Mouse (Mus musculus) CH12F3 (cell line): ENCODE data around the gene Acss2.

ENCODE experiments used
- in situ Hi-C: fragments of 300-500 bp; cut with MboI; formaldehyde crosslinking; loops from 2 replicates; pipeline ENCODE4 v1.14.3; 2020; ENCODE audit warnings: low sequenced_read_pairs

The Acss2 gene

DNA sequence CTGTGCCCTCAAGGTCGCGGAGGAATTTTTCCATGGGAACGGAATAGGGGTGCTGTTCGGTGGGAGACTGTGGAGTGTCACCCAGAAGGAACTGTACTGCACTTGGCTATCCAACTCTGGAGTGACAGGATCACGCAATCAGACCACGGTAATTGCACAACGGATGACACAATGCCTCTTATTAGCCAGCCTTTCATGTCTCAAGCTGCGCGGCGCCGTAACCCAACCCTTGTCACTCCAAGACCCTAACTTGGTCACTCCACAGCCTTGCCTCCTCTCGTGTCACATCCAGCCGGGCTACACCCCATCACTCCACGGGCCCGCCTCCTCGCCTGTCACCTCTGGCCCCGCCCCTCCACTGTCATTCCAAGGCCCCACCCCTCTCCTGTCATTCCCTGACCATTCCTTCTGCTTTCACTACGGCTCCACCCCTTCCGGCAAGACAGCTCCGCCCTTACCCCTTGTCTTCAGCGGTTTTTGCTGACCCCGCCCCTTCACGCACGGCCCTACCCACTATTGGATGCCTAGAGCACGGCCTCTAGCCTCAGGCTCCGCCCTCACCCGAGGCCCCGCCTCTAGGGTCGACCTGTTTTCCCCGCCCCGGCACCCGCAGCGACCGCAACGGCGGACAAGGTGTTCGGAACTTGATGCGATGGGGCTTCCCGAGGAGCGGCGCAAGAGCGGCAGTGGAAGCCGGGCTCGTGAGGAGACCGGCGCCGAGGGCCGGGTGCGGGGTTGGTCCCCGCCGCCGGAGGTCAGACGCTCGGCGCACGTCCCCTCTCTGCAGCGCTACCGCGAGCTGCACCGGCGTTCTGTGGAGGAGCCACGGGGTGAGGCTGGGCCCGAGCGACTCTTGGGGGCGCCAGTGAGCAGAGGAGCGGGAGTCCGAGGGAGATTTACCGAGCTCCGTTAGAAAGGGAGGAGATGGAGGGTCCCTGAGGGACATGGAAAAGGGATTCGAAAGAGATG lies at the start of gene Acss2, which contains the start of gene Ggt7:
Gene Acss2, plus strand, starts transcription at position 494 of the 969 bp plus-strand sequence.
Gene Ggt7, minus strand, starts transcription at position 783 of the 969 bp plus-strand sequence.
- in situ Hi-C loops = loop anchor here (5.0 to 10.0 kb wide), 2 partner anchors 65 to 247 kb away; no protein-coding TSS in a partner anchor

DNA sequence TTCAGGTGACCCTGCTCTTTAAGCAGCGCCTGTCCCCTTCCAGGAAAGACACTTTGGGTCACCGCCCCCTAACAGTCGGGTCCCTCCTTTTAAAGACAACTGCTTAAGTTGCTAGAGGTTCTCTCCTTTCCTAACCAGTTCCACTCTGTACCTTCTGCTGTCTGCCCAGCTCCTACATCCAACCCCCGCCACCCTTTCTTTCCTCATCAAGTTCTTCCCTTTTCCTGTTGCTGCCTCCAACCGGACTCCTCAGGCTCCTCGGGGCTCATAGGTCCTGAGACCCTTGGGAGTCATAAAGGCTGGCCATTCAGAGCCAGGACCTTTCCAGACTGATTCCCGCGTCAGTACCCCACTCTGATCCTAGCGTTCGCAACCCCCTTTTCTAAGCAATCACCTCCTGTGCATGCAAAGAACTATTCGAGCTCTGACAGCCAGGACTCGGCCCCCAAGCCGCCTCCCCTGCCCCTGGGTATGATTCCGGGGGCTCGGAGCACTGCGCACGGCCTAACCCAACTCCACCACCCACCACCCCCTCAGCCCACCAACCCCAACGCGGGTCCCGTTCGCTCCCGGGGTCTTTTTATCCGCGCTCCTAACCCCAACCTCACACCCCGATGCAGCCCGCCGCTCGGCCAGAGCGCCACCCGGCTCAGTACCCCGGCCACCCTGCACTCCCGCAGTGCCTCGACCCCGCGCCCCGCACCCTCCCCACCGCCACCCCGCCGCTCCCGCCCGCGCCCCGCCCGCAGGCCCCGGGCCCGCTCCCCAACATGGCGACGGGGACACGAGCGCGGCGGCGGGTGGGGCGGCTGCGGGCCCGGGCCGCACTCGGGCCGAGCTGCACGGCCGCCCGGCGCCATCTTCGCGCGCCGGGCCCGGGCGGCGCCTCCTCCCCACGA lies 44.8 kb upstream of the Acss2 start:
- in situ Hi-C loops = no loop called here

DNA sequence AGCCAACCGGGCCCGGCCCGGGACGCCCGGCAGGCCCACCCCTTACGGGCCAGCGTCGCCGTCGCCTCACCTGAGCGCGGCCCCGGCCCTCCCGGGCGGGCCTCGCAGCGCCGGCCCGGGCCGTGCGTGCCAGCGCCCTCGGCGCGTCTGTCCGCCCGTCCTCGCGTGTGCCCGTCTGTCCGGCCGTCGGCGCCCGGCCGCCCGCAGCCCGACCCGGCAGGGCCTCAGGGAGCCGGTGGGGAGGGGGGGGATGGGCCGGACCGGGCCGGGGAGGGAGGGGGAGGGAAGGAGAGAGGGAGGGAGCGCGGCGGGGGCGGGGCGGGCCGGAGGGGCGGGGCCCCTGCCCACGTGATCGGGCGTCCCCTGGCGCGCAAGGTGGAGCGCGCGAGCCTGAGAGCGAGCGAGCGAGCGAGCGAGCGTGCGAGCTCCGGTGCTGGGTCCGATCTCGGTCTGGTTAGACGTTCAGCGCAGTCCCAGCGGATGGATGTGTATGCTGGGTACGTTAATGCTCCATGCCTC lies 44.1 kb upstream of the Acss2 start, which contains the start of gene Ncoa6:
Gene Ncoa6, minus strand, starts transcription at position 325 of the 519 bp plus-strand sequence.
- in situ Hi-C loops = no loop called here

DNA sequence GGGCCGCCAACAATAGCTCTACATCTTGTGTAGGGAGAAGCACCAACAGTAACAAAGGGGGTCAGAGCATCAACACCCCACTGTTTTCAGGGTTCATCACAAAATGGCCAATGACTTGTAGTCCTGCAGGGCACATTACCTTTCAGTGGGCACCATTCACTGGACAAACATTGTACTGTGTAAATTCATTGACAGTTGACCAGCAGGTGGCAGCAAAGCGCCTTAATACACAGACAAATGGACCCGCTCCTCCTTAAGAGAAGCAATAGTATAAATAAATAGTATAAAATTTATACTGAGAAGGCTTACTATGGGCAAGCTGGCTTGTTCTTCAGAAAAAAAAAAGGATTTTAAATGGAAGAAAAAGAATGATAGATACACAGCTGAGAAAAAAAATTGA lies 35.7 kb upstream of the Acss2 start:
- in situ Hi-C loops = no loop called here

DNA sequence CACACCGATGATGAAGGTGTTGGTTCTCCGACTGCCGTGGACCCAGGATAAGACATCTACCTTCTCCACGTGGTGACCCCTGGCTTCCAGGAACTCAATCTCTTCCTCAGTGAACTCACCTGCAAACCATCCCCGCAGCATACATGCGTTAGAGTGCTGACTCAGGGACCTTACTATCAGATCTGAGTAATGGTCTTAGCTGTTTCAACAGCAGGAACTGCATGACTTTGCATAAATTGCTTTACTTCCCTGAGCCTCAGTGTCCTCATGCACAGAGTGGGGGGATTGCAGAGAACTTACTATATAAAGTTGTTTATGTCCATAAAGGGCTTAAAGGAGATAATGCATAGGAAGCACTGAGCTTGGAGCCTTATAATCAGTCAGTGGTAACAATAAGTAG lies 26.8 kb upstream of the Acss2 start:
- in situ Hi-C loops = no loop called here

DNA sequence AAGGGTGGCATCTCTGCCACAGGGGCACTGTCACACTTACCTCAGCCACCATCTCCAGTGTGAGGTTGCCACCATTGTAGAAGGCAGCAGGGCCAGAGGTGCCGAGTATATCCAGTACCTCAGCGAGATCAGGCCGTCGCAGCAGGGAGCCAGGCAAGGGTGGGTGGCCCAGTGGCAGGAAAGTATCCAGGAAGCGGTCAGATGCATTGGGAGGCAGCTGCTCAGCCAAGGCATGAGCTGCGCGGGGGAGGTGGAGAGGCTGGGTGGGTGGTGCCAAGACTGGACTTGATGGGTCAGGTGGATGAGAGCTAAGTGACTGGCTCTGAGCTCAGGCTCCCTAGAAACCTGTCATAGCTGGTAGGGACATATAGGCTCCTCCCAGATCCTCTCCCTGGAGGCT lies 15.2 kb upstream of the Acss2 start:
- in situ Hi-C loops = no loop called here

DNA sequence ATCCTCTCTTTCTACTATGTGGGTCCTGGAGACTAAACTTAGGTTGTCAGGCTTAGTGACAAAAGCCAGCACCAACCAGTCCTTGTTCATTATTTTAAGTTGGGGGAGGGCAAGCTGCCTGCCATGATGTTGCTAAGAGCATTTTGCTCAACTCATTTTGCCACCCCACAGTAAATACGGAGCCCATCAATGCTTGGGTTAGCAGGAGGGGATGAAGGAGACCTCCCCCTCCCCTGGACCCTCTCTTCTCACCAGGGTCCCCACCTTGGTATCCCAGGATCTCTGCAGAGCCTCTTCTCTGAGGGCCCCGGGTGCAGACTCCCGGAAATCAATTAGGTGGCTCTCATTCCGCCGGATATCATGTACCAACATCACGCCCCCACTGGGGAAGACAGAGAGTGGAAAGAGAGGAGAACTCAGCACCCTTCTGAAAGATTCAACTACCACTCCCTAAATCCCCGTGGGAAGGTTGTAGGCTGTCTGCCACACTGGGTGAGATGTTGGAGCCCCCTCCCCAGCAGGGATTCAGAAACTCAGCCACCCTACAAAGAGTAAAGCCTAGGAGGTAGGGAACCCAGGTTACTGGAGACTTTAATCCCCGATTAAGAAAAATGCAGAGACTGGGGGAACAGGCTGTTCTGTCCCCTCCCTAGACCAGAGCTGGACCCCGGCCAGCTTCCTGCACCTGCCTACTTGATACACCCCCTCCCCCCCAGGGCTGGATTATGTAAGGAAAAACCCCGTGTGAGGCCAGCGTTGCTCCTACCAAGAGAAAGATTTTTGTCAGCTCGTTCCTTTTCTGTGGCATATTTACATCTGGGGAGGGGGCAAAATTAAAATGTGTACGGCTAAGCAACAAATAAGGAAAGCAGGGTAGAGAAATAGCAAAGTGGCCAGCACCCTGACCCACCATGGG lies 13.1 kb upstream of the Acss2 start:
- in situ Hi-C loops = no loop called here

DNA sequence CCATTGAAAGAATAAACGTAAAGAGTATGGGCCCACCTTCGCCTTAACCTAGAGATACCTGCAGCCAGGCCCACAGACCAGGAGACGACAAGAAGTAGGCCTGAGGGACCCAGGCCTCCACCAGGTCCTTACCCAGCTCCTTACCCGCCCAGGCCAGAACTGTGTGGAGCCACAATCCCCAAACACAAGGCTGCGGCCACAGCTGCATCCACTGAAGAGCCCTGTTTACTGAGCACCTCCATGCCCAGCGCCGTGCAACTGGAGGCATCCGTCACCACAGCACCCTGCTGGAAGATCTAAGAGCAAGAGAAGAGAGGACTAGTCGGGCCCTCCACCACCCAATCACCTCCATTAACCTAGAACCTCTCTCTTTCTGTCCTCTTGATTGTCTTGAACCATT lies 11.9 kb upstream of the Acss2 start:
- in situ Hi-C loops = no loop called here

DNA sequence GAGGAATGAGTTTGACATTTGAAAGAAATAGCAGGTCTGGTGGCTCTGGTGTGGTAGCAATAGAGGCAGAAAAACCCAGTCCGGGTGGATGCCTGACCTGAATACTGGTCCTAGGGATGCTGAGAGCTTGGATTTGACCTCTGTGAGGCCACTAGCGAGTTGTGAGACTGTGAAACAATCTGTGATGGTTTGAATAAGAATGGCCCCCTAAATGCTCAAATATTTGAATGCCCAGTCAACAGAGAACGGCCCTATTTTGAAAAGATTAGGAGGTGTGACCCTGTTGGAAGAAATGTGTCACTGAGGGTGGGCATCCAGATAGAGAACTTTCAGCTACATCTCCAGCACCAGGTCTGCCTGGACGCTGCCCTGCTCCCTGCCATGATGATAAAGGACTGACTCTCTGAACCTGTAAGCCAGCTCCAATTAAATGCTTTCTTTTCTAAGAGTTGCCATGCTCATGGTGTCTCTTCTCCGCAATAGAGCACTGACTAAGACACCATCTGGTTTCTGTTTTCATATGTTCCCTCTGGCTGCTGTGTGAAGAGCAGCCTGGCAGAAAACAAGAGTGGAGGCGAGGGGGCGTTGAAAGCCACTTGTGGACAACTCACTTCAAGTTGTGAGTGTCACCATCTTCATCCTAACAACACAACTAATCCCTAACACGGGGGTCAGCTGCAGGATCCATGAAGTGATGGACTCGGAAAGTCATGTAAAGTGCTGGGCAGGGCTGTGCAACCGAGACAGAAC lies 9.9 kb upstream of the Acss2 start:
- in situ Hi-C loops = no loop called here

DNA sequence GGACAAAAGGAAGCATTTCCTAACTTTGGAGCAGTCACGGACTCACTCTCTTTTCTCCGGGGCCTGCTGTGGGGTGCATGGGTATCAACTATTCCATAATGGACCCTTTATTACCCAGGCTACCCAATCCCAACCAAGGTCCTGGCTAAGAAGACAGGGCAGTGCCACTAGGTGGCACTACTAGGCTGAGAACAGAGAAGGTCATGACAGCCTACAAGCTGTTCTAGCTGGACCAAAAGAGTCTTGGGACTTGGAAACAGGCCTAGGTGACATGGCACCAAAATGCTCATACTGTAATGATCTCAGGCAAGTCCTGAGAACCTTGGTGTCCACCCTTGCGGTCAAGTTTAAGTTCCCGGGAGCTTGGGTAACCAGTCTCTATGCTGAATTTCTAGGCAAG lies 5.3 kb upstream of the Acss2 start:
- in situ Hi-C loops = loop anchor here (5.0 to 10.0 kb wide), 2 partner anchors 110 to 252 kb away; no protein-coding TSS in a partner anchor

DNA sequence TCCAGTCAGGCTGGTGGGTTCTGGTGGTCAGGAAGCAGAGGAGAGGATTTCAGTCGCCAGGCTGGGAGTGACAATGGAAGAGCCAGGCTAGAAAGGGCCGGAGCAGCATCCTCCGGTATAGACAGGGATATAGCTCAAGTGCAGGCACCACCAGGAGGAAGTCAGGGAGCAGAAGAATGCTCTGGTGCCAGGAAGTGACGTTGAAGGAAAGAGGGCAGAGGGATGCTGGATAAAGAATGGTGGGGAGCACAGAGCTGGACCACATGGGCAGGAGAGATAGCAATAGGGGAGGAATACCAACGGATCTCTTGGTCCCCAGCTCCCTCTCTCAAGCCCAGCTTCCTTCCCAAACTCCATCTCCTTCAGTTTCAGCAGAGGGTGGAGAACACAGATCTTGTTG lies 4.2 kb upstream of the Acss2 start:
- in situ Hi-C loops = loop anchor here (5.0 to 10.0 kb wide), 2 partner anchors 109 to 251 kb away; no protein-coding TSS in a partner anchor

DNA sequence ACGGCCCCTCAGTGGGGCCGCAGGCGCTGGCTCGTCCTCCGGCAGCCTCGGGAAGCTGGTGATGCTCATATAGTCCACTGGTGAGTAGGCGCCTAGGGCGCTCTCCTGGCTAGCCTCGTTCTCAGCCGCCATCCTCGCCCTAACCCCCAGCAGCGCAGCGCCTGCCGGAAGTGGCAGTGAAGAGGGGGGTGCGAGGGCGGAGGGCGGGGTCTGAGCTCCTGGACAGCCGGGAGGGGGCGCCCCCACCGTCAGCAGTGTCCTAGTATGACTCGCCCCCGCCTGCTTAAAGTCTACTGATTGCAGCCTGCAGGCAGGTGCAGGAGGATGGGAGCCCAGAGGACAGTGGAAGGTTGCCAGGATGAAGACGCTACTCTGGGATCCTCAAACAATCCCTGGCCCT lies 3.1 kb upstream of the Acss2 start:
- in situ Hi-C loops = loop anchor here (5.0 to 10.0 kb wide), 3 partner anchors 68 to 250 kb away; no protein-coding TSS in a partner anchor

DNA sequence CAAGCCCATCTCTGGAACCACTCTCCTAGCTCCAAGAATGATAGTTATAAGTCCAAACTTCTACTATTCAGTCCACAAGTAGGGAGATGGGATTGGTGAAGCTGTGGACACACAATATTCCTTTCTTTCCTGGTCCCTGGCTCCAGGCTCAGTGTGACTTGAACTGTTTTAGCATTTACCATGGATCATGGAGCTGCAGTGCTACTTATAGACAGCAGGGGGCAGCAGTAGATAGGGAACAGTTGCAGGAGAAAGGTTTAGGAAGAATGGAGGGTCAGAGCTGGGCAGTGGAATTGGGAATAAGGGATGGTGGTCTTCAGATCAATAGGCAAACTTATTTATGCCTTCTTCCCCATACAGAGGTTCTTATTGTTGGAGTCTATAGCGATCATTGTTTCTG lies 1.8 kb upstream of the Acss2 start:
- in situ Hi-C loops = loop anchor here (5.0 to 10.0 kb wide), 2 partner anchors 66 to 249 kb away; no protein-coding TSS in a partner anchor

DNA sequence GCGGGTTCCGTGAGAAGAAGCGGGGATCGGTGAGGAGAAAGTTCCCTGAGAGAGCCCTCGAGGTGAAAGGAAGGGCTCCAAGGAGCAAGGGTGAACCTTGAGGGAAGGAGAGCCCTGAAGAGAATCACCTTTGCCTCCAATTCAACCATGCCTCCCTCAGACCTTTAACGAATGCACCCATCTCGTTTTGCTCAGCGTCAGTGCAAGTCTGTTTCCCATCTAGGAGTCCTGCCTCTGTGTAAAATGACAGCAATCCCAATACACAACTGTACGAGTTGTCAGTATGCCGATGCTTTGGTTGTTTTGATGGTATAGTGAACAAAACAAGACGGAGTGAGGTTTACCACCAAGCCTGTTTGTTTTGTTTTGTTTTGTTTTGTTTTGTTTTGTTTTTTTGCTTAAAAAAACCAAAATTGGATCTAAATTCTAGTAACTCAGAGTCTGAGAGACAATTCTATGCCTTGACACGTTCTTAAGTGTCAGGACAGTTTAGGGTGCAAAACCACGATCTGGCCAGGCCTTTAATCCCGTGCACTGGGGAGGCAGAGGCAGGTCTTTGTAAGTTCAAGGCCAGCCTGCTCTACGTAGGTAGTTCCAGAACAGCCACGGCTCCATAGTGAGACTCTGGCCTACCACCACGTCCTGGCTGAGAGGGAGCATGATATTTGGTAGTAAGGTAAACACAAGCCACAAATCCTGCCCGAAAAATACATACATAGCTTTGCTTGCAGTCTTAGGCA lies 953 bp downstream of the Acss2 start:
- in situ Hi-C loops = loop anchor here (5.0 to 10.0 kb wide), 2 partner anchors 64 to 246 kb away; no protein-coding TSS in a partner anchor

DNA sequence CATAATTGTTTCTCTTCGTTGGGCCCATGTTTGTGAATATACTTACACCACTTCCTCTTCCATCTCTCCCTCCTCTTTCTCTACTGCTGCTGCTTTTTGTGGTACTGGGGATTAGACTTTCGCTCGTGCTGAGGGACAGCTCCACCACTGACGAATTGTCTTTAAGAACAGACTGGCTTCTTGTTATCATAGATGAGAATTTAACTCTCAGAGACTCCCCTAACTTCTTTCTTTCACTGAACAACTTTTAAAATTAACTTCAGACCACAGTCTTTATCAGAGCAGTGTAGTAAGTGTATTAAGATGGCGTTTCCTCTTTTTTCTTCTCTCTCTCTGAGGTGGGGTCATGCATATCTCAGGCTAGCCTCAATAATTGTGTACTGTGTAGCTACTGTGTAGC lies 6.0 kb downstream of the Acss2 start:
- in situ Hi-C loops = no loop called here

DNA sequence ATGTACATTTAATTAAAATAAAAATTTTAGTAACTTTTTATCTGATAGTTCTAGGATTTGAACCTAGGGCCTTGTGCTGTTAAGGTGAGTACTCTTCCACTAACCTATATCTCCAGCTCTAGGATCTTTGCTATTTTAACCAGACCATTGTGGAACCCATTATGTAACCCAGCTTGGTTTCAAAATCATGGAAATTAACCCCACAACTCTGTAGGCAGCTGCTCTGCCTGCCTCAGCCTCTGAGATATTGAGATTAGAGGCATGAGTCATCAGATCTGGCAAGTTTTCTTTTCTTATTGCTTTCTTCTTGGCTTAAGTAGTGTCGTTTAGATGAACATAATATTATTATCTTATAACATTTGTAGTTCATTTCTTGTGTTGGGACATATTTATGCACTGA lies 6.6 kb downstream of the Acss2 start:
- in situ Hi-C loops = no loop called here

DNA sequence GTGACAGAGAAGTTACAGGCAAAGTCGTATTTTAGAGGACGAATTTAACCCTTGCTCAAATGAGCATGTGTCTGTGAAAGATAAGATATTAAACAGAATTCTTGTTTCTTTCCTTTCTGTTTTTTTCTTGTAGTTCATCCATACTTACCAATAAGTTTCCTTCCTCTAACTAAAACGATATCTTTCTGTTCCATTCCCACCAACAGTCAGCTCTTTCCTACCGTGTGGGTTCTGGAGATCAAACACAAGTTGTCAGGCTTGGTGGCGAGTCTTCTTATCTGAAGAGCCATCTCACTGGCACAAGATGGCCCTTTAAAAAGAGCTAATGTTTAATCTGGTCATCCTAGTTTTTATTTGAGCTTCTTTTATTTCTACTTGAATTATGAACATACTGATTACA lies 9.6 kb downstream of the Acss2 start:
- in situ Hi-C loops = no loop called here

DNA sequence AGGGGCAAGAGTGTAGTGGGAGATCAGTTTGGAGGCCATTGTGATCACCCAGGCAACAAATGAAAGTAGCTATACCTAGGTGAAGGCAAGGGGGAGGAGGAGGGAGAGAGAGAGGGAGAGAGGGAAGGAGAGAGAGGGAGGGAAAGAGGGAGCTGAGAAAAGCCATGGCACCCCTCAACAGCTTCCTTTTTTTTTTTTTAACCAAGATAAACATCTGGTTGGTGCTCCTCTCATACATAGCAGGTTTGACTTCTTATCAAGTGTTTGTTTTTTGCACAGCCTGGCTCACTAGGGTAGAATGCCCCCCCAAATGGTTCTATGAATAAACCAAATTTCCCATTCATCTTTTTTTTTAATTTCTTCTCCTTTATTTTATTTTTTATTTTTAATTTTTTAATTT lies 18.5 kb downstream of the Acss2 start:
- in situ Hi-C loops = no loop called here
